Mouse (Mus musculus): ENCODE results near the gene Tap1. TPM values are rescaled to one million over a fixed set of nuclear protein-coding genes. Genes with fewer than 3 reads are reported as not detected.
"Not testable (repeated sequence)": the region's sequence is repeated elsewhere in the genome, so short reads cannot be mapped to it uniquely, and the experiment has no call there.

Tap1 gene
- total and polyA plus RNA-seq, 2 experiments = 15.1 to 23.5 TPM

DNA sequence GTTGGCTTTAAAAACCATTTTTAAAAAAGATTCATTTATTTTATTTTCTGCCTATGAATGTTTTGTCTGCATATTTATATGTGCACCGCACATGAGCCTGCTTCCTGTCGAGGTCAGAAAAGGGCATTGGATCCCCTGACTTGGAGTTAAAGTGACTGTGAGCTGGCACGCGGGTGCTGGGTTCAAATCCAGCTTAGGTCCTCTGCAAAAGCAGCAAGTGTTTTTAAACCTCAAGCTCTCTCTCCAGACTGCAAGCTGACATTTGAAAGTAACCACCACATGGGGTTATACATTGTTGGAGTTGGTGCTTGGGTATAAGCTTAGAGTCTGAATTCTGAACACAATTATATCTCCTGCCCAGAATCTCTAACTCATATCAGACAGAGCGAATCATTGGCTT is 30.6 kb downstream of the Tap1 start:
- H3K36me3 ChIP-seq (ENCODE audit: control insufficient read depth, insufficient read depth, low read length) = peaks cover 5% of the 10 kb centered on the region; the same call in 1 of the 2 replicates
- H3K4me1 ChIP-seq (ENCODE audit: control insufficient read depth, insufficient read depth, low read length) = no peaks in the 10 kb centered on the region
- H3K27me3 ChIP-seq (ENCODE audit: control insufficient read depth, insufficient read depth, low read length) = no peaks in the 10 kb centered on the region
- TF ChIP-seq POLR2A (IDR thresholded peaks at IDR 0.05; ENCODE audit: extremely low read depth, insufficient read depth, low read length) (no peak), CTCF (IDR thresholded peaks at IDR 0.05; ENCODE audit: low read depth, low read length) (no peak)
- no peak overlapping the region for H3K27ac ChIP-seq (replicated peaks; ENCODE audit: insufficient read depth, low read depth, low read length)
- no peak overlapping the region for H3K4me3 ChIP-seq (ENCODE audit: insufficient read depth, low read depth, low read length)
- no peak for DNase-seq (ENCODE audit: extremely low read depth, low read depth, low spot score)
- WGBS = 91% methylated on average over 5 of the region's 5 CpGs
- no peaks in the 10 kb centered on the region for H3K79me2 ChIP-seq (ENCODE audit: control insufficient read depth, insufficient read depth, low read length)
- no peak overlapping the region for H3K9ac ChIP-seq (ENCODE audit: low read depth, low read length)

DNA sequence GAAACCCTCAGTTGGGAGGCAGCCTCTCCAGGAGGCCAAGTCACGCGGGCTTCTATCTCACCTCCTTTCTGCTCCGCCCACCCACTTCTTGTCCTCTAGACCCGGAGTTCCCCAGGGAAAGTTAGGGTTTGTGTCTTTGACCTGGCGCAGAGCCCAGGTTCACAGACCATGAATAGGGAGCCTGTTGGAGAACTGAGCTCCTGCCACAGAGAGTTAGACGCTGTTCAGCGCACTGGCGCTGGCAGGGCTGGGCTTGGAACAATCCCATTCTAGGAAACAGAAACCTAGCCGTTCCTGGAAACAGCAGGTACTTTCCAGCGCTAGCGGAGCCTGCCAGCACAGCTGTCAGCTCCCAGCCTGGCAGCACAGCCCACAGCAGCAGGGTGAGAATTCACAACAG is 31.3 kb downstream of the Tap1 start:
- H3K27ac ChIP-seq (replicated peaks; ENCODE audit: insufficient read depth, low read depth, low read length) = no peak overlapping the region
- H3K4me3 ChIP-seq (ENCODE audit: insufficient read depth, low read depth, low read length) = no peak overlapping the region
- H3K4me1 ChIP-seq (ENCODE audit: control insufficient read depth, insufficient read depth, low read length) = no peaks in the 10 kb centered on the region
- 51% methylated on average over 11 of the region's 11 CpGs for WGBS
- no peaks in the 10 kb centered on the region for H3K79me2 ChIP-seq (ENCODE audit: control insufficient read depth, insufficient read depth, low read length)
- peaks cover 2% of the 10 kb centered on the region; the same call in 1 of the 2 replicates for H3K36me3 ChIP-seq (ENCODE audit: control insufficient read depth, insufficient read depth, low read length)
- no peak overlapping the region for H3K9ac ChIP-seq (ENCODE audit: low read depth, low read length)
- DNase-seq (ENCODE audit: extremely low read depth, low read depth, low spot score) = peak; percentile 76
- no peaks in the 10 kb centered on the region for H3K27me3 ChIP-seq (ENCODE audit: control insufficient read depth, insufficient read depth, low read length)
- TF ChIP-seq POLR2A (IDR thresholded peaks at IDR 0.05; ENCODE audit: extremely low read depth, insufficient read depth, low read length) (no peak), CTCF (IDR thresholded peaks at IDR 0.05; ENCODE audit: low read depth, low read length) (no peak)

DNA sequence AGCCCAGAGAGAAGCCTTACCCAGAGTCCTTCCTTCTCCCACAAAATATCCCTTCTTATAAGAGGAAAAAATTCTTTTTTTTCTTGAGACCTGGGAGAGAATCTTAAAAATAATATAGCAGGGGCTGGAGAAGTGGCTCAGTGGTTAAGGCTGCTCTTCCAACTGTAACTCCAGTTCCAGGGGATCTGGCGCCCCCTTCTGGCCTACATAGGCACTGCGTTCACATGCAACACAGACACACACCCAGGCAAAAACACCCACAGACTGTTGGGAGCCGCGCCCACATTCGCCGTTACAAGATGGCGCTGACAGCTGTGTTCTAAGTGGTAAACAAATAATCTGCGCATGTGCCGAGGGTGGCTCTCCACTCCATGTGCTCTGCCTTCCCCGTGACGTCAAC is 31.7 kb downstream of the Tap1 start:
- whole genome bisulfite sequencing = 93% methylated on average over 9 of the region's 11 CpGs
- H3K4me3 ChIP-seq (ENCODE audit: insufficient read depth, low read depth, low read length); H3K36me3 ChIP-seq (ENCODE audit: control insufficient read depth, insufficient read depth, low read length); H3K27me3 ChIP-seq (ENCODE audit: control insufficient read depth, insufficient read depth, low read length); H3K4me1 ChIP-seq (ENCODE audit: control insufficient read depth, insufficient read depth, low read length); H3K79me2 ChIP-seq (ENCODE audit: control insufficient read depth, insufficient read depth, low read length); H3K27ac ChIP-seq (replicated peaks; ENCODE audit: insufficient read depth, low read depth, low read length); H3K9ac ChIP-seq (ENCODE audit: low read depth, low read length): not testable (repeated sequence)
- peak; percentile 70 for TF ChIP-seq CTCF (IDR thresholded peaks at IDR 0.05; ENCODE audit: low read depth, low read length)
- DNase-seq (ENCODE audit: extremely low read depth, low read depth, low spot score) = peak; percentile 22

DNA sequence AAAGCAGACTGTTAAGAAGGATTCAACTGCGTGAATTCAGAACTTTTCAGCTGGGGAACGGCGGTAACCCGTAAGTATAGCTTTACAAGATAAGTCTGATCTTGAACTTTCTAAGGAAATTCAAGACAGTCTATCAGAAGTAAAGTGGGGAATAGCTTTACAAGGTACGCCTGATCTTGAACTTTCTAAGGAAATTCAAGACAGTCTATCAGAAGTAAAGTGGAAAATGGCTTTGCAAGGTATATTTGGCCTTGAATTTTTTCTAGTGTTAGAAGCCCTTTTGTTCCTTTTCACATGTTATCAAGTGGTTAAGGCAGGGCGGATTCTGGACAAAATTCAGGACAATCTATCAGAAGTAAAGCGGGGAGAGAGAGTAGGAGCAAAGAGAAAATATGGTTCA is 32.4 kb downstream of the Tap1 start:
- H3K4me3 ChIP-seq (ENCODE audit: insufficient read depth, low read depth, low read length); H3K9ac ChIP-seq (ENCODE audit: low read depth, low read length); H3K27ac ChIP-seq (replicated peaks; ENCODE audit: insufficient read depth, low read depth, low read length); H3K27me3 ChIP-seq (ENCODE audit: control insufficient read depth, insufficient read depth, low read length); H3K36me3 ChIP-seq (ENCODE audit: control insufficient read depth, insufficient read depth, low read length); DNase-seq (ENCODE audit: extremely low read depth, low read depth, low spot score); H3K4me1 ChIP-seq (ENCODE audit: control insufficient read depth, insufficient read depth, low read length); H3K79me2 ChIP-seq (ENCODE audit: control insufficient read depth, insufficient read depth, low read length): not testable (repeated sequence)
- WGBS = 96% methylated on average over 4 of the region's 7 CpGs

DNA sequence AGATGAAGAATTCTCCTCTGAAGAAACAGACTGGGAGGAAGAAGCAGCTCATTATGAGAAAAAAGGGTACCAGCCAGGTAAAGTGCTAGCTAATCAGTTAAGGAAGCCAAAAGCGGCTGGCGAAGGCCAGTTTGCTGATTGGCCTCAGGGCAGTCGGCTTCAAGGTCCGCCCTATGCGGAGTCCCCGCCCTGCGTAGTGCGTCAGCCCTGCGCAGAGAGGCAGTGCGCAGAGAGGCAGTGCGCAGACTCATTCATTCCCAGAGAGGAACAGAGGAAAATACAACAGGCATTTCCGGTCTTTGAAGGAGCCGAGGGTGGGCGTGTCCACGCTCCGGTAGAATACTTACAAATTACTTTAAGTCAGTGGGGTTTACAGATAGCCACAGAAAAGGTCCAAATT is 33.0 kb downstream of the Tap1 start:
- WGBS = no CpG with 5 or more reads among the region's 16 CpGs
- H3K4me1 ChIP-seq (ENCODE audit: control insufficient read depth, insufficient read depth, low read length) = not testable (repeated sequence)

DNA sequence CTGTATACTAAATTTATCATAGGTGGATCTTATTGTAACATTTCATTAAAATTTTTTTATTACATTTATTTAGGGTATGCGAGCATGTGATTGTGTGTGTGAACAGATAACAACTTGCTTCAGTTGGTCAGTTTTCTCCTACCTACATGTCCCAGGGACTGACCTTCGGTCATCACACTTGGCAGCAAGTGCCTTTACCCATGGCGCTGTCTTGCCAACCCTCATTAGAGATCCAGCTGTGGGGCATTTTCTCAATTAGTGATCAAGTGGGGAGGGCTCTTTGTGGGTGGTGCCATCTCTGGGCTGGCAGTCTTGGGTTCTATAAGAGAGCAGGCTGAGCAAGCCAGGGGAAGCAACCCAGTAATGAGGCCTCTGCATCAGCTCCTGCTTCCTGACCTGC is 37.5 kb downstream of the Tap1 start:
- Histone ChIP-seq H3K79me2 (ENCODE audit: control insufficient read depth, insufficient read depth, low read length) (no peaks in the 10 kb centered on the region), H3K4me1 (ENCODE audit: control insufficient read depth, insufficient read depth, low read length) (no peaks in the 10 kb centered on the region), H3K27me3 (ENCODE audit: control insufficient read depth, insufficient read depth, low read length) (no peaks in the 10 kb centered on the region), H3K9ac (ENCODE audit: low read depth, low read length) (no peak overlapping the region), H3K36me3 (ENCODE audit: control insufficient read depth, insufficient read depth, low read length) (no peaks in the 10 kb centered on the region), H3K27ac (replicated peaks; ENCODE audit: insufficient read depth, low read depth, low read length) (no peak overlapping the region), H3K4me3 (ENCODE audit: insufficient read depth, low read depth, low read length) (no peak overlapping the region)
- TF ChIP-seq POLR2A (IDR thresholded peaks at IDR 0.05; ENCODE audit: extremely low read depth, insufficient read depth, low read length) (no peak), CTCF (IDR thresholded peaks at IDR 0.05; ENCODE audit: low read depth, low read length) (no peak)
- WGBS = 94% methylated on average over 3 of the region's 3 CpGs
- DNase-seq (ENCODE audit: extremely low read depth, low read depth, low spot score) = no peak

More for the DNA sequence above, 33.0 kb downstream of the Tap1 start:
- not testable (repeated sequence) for H3K27ac ChIP-seq (replicated peaks; ENCODE audit: insufficient read depth, low read depth, low read length); H3K4me3 ChIP-seq (ENCODE audit: insufficient read depth, low read depth, low read length); H3K9ac ChIP-seq (ENCODE audit: low read depth, low read length); H3K27me3 ChIP-seq (ENCODE audit: control insufficient read depth, insufficient read depth, low read length); DNase-seq (ENCODE audit: extremely low read depth, low read depth, low spot score); H3K36me3 ChIP-seq (ENCODE audit: control insufficient read depth, insufficient read depth, low read length); H3K79me2 ChIP-seq (ENCODE audit: control insufficient read depth, insufficient read depth, low read length)
